Mouse (Mus musculus) testis, adult 2 months (tissue): ENCODE results near the gene Batf2.

Source experiments
- CTCF ChIP-seq: fragments of 200-500 bp; IDR thresholded peaks from 2 replicates; pipeline ENCODE4 v1.5.1; 2012; ENCODE audit warnings: low read depth, mild to moderate bottlenecking, inconsistent platforms, low read length, moderate library complexity; ENCODE audit not compliant: control insufficient read depth, insufficient read depth, insufficient replicate concordance
- POLR2A ChIP-seq: fragments of 200-500 bp; IDR thresholded peaks from 2 replicates; pipeline ENCODE4 v1.6.1; 2012; ENCODE audit warnings: low read depth, mild to moderate bottlenecking, inconsistent platforms, low read length, moderate library complexity; ENCODE audit not compliant: control insufficient read depth

DNA sequence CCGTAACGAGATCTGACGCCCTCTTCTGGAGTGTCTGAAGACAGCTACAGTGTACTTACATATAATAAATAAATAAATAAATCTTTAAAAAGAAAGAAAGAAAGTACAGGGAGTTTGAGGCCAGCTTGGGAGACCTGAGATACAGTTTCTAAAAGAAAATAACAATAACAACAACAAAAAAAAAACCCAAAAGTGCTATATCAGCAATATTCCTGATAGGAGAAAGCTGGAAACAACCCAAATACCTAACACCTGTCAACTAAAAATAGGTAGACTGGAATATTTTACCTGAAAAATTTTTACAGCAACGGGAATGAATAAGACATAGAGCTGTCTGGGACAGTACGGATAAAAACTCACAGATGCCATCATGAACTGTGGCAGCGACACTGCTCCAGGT lies 38.0 kb downstream of the Batf2 start:
- TF ChIP-seq CTCF (no peak), POLR2A (no peak)
